Mouse (Mus musculus) ES-E14 (cell line): ENCODE measurements around the gene Gm11992.

Source experiments
- CHD2 ChIP-seq: IDR thresholded peaks from 2 replicates; pipeline ENCODE4 v1.6.1; 2014; ENCODE audit warnings: mild to moderate bottlenecking, low read depth, low read length, inconsistent platforms
- ZNF384 ChIP-seq: IDR thresholded peaks from 2 replicates; pipeline ENCODE4 v1.6.1; 2012; ENCODE audit warnings: low read depth, low read length, inconsistent platforms

- no peak for TF ChIP-seq CHD2
- no peak for TF ChIP-seq ZNF384
Observed at GRCm38 (mm10) chr11:9118421-9119121, 70.2 kb downstream of the Gm11992 start.
